Mouse (Mus musculus) kidney, embryonic 15.5 days (tissue): ENCODE data around the gene Lalba. TPM values are rescaled to one million over a fixed set of nuclear protein-coding genes. Genes with fewer than 3 reads are reported as not detected.

Experiments
- microRNA-seq: library from miRNA; unstranded; fragments of <30 nt; microRNA quantifications from one replicate; pipeline ENCODE4, GENCODE M21; 2016
- polyA plus RNA-seq: library from polyadenylated mRNA; unstranded; fragments of >200 nt; fragmentation: Nextera tagmentation; extraction: Ambion mirVana; gene quantifications from 2 replicates; pipeline ENCODE4 v1.2.1, GENCODE M21; 2015

Lalba gene
- polyA plus RNA-seq, 1 experiment from 2014 or later, result not detected

Small RNA genes lying within 50 kb of the gene (microRNA-seq; reads per million reads assigned to microRNA genes)
- not detected for gene Mir1291

Other genes starting within 250 kb of the Lalba start
- gene Olfr286, start 248.3 kb downstream of the Lalba start, polyA plus RNA-seq, result not detected in 2 replicates
- gene H1fnt, start 225.4 kb downstream of the Lalba start, polyA plus RNA-seq, result not detected in 2 replicates
- gene Zfp641, start 186.6 kb downstream of the Lalba start, polyA plus RNA-seq, result 1.6 and 1.7 TPM in 2 replicates
- not detected in 2 replicates for gene Olfr285, start 165.4 kb downstream of the Lalba start, polyA plus RNA-seq
- gene Olfr284, start 141.7 kb downstream of the Lalba start, polyA plus RNA-seq, result not detected in 2 replicates
- not detected in 2 replicates for gene Olfr283, start 101.8 kb downstream of the Lalba start, polyA plus RNA-seq
- not detected in 2 replicates for gene Olfr282, start 51.5 kb downstream of the Lalba start, polyA plus RNA-seq
- not detected in 2 replicates for gene Olfr281, start 30.1 kb downstream of the Lalba start, polyA plus RNA-seq
- gene OR5BS1P, start 12.8 kb downstream of the Lalba start, polyA plus RNA-seq, result not detected in 2 replicates
- not detected in 2 replicates for gene Olfr279, start 9.7 kb upstream of the Lalba start, polyA plus RNA-seq
- gene Kansl2, start 51.5 kb upstream of the Lalba start, polyA plus RNA-seq, result 115 and 121 TPM in 2 replicates
- gene Ccnt1, start 88.2 kb upstream of the Lalba start, polyA plus RNA-seq, result 61.0 and 66.4 TPM in 2 replicates
- gene 4930415O20Rik, start 88.3 kb upstream of the Lalba start, polyA plus RNA-seq, result 0.76 TPM in 1 of 2 replicates, not detected in the other
- gene Adcy6, start 127.4 kb upstream of the Lalba start, polyA plus RNA-seq, result 23.6 and 25.4 TPM in 2 replicates
- gene Cacnb3, start 148.1 kb upstream of the Lalba start, polyA plus RNA-seq, result 29.8 and 36.6 TPM in 2 replicates
- gene Ddx23, start 180.2 kb upstream of the Lalba start, polyA plus RNA-seq, result 23.1 and 23.7 TPM in 2 replicates
- gene Rnd1, start 194.7 kb upstream of the Lalba start, polyA plus RNA-seq, result 0.62 and 0.99 TPM in 2 replicates
- gene Ccdc65, start 225.5 kb upstream of the Lalba start, polyA plus RNA-seq, result 0.73 and 1.1 TPM in 2 replicates
- 40.3 and 40.5 TPM in 2 replicates for gene Fkbp11, start 245.5 kb upstream of the Lalba start, polyA plus RNA-seq